Mouse (Mus musculus) liver, embryonic 14.5 days (tissue): ENCODE data around the gene Birc5.

Experiments used
- CTCF ChIP-seq: IDR thresholded peaks from 2 replicates; pipeline ENCODE4 v1.5.1; 2016; ENCODE audit warnings: antibody characterized with exemption, low read depth, control low read depth
- EP300 ChIP-seq: IDR thresholded peaks from 2 replicates; pipeline ENCODE4 v1.6.1; 2016; ENCODE audit warnings: antibody characterized with exemption, low read depth

- TF ChIP-seq CTCF (no peak), EP300 (no peak)
Measured at GRCm38 (mm10) chr11:117877917-117878745, 29.1 kb downstream of the Birc5 start.
